ENCODE assay signal across 19 mouse cellular contexts in the genomic region with DNA sequence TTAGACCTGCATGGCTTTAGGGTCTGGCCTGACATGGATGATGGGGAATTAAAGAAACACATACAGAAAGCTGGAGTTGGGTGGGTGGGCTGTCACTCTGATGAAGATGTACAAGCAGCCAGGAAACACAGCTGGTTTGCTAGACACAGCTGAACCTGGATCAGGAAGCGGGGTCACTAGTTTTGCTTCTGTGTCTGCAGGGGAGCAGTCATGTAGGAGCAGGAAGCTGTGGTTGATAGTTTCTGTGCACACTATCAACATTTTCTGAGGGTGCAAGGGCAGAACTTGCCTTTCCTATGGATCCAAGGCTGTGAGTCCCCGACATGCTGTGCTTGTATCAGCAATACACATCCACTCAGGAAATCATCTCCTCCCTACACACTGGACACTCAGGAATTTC. TPM values are rescaled to one million over a fixed set of nuclear protein-coding genes. Genes with fewer than 3 reads are reported as not detected.
DNase-seq lines count a peak whose midpoint lies in the region; ATAC-seq and TF ChIP-seq lines count a peak whose summit lies in the region.
"Had no signal": no experiment of that assay in that cellular context is flagged by ENCODE, and none has a peak within 500 bp of the region (broad histone marks: within the 10 kb centered on the region; RNA-seq: fewer than 3 reads in every experiment).

No protein-coding gene starts in this region.

- peak; percentile 59 for ATAC-seq in megakaryocyte progenitor cell, adult 5-6 weeks (replicated peaks; ENCODE audit: poor library complexity)
- ATAC-seq in heart, embryonic 11.5 days (replicated peaks; ENCODE audit: insufficient number of reproducible peaks, low FRiP score, low TSS enrichment), result no peak
- ATAC-seq: forebrain, embryonic 14.5 days had no signal

- peak overlapping the region; percentile 12; the same call in 1 of the 2 replicates for H3K27ac ChIP-seq in bone marrow, adult 2 months (ENCODE audit: control insufficient read depth, insufficient read depth, low read depth, low read length, poor library complexity)
- no peak overlapping the region for H3K27ac ChIP-seq in heart, embryonic 11.5 days (ENCODE audit: low read depth, low read length)
- H3K27ac ChIP-seq: embryonic facial prominence, embryonic 15.5 days; heart, embryonic 15.5 days; hindbrain, embryonic 13.5 days; limb, embryonic 10.5 days; liver, embryonic 15.5 days had no signal

- TF ChIP-seq CTCF in bone marrow, adult 2 months (IDR thresholded peaks at IDR 0.05; ENCODE audit: control insufficient read depth, insufficient read depth, low read length), result no peak

- H3K9ac ChIP-seq in heart, embryonic 11.5 days (ENCODE audit: low read depth, low read length), result no peak overlapping the region
- H3K9ac ChIP-seq: embryonic facial prominence, embryonic 15.5 days; heart, embryonic 15.5 days; hindbrain, embryonic 13.5 days; liver, embryonic 15.5 days had no signal

- no peak overlapping the region for H3K4me2 ChIP-seq in heart, embryonic 11.5 days
- H3K4me2 ChIP-seq: embryonic facial prominence, embryonic 15.5 days; heart, embryonic 15.5 days; hindbrain, embryonic 13.5 days; liver, embryonic 15.5 days had no signal

- H3K27me3 ChIP-seq in heart, embryonic 11.5 days (ENCODE audit: control insufficient read depth, insufficient read depth, low read length), result no peaks in the 10 kb centered on the region
- H3K27me3 ChIP-seq: embryonic facial prominence, embryonic 15.5 days; heart, embryonic 15.5 days; hindbrain, embryonic 13.5 days had no signal

- WGBS in bone marrow, adult 2 months, result 11% methylated on average over 2 of the region's 2 CpGs
- 55% methylated on average over 2 of the region's 2 CpGs for WGBS in heart, embryonic 11.5 days (ENCODE audit: insufficient replicate concordance)

- H3K9me3 ChIP-seq in heart, embryonic 11.5 days (replicated peaks; ENCODE audit: control insufficient read depth, low read length), result no peaks in the 10 kb centered on the region
- H3K9me3 ChIP-seq: embryonic facial prominence, embryonic 15.5 days; heart, embryonic 15.5 days; hindbrain, embryonic 13.5 days; limb, embryonic 10.5 days; liver, embryonic 15.5 days had no signal

- peaks cover 1% of the 10 kb centered on the region; the same call in 1 of the 2 replicates for H3K4me1 ChIP-seq in bone marrow, adult 2 months (ENCODE audit: control insufficient read depth, insufficient read depth, low read length)
- peaks cover 14% of the 10 kb centered on the region for H3K4me1 ChIP-seq in heart, embryonic 11.5 days (ENCODE audit: control insufficient read depth, insufficient read depth, low read length)

- no peaks in the 10 kb centered on the region for H3K36me3 ChIP-seq in heart, embryonic 11.5 days (ENCODE audit: control insufficient read depth, insufficient read depth, low read length)
- H3K36me3 ChIP-seq: embryonic facial prominence, embryonic 15.5 days; heart, embryonic 15.5 days; hindbrain, embryonic 13.5 days; limb, embryonic 10.5 days; liver, embryonic 15.5 days had no signal

- no peak for TF ChIP-seq POLR2A in bone marrow, adult 2 months (IDR thresholded peaks at IDR 0.05; ENCODE audit: borderline replicate concordance, control insufficient read depth, low read depth, low read length)

- H3K4me3 ChIP-seq in bone marrow, adult 2 months (replicated peaks; ENCODE audit: control insufficient read depth, low read depth, low read length), result no peak overlapping the region
- no peak overlapping the region for H3K4me3 ChIP-seq in heart, embryonic 11.5 days (ENCODE audit: low read depth, low read length)
- H3K4me3 ChIP-seq: embryonic facial prominence, embryonic 15.5 days; heart, embryonic 15.5 days; hindbrain, embryonic 13.5 days; limb, embryonic 10.5 days; liver, embryonic 15.5 days had no signal

- peak; percentile 47 for DNase-seq in CD4-positive, CD25-positive, alpha-beta regulatory T cell, adult 2 months (ENCODE audit: low read depth, low spot score)
- DNase-seq in thymus, postnatal 25 days, result peak; percentile 60
- DNase-seq in heart, postnatal 25 days (ENCODE audit: low spot score), result no peak
- DNase-seq in left cerebral cortex, postnatal 10 days (ENCODE audit: extremely low spot score in 1 of 2, low spot score in 2 of 2), result no peak
- DNase-seq: adrenal gland, adult 2 months; cerebellum, adult 11-12 months; heart, adult 11 months; kidney, adult 11 months; lung, postnatal 14 days; midbrain, embryonic 14.5 days had no signal

- intact Hi-C loops in heart, postnatal 25 days (cut with DNase I), result no loop called here
- intact Hi-C loops in left cerebral cortex, postnatal 10 days (cut with DNase I), result no loop called here

RNA-seq across cellular contexts. Expression of a gene that starts 5.4 kb away (rescaled TPM):
- polyA plus RNA-seq in bone marrow, adult 2 months (2011; ENCODE audit: insufficient read depth, insufficient read length, low replicate concordance, missing spikeins), result 177 and 217 TPM in 2 replicates
- 67.8 and 83.7 TPM in 2 replicates for total RNA-seq in megakaryocyte progenitor cell, adult 5-6 weeks (2015)
- 80.5 and 109 TPM in 2 replicates for total RNA-seq in megakaryocyte progenitor cell, adult 5-6 weeks (2017)
- polyA plus RNA-seq in heart, embryonic 11.5 days (2014; fragmentation: Nextera tagmentation; extraction: Ambion mirVana), result 53.6 and 59.7 TPM in 2 replicates
- total RNA-seq in heart, postnatal 25 days (2021), result 10 to 100 TPM; 40.3 to 44.7 TPM
- total RNA-seq in left cerebral cortex, postnatal 10 days (2021), result 100 to 1,000 TPM in 1 of 2 experiments, 10 to 100 TPM in 1; 99.7 to 101 TPM

RNA-seq across cellular contexts. Expression of a gene that starts 5.8 kb away (rescaled TPM):
- 42.0 and 51.5 TPM in 2 replicates for polyA plus RNA-seq in bone marrow, adult 2 months (2011; ENCODE audit: insufficient read depth, insufficient read length, low replicate concordance, missing spikeins)
- total RNA-seq in megakaryocyte progenitor cell, adult 5-6 weeks (2015), result 56.6 and 59.6 TPM in 2 replicates
- 20.7 and 26.0 TPM in 2 replicates for total RNA-seq in megakaryocyte progenitor cell, adult 5-6 weeks (2017)
- polyA plus RNA-seq in heart, embryonic 11.5 days (2014; fragmentation: Nextera tagmentation; extraction: Ambion mirVana), result 36.8 and 46.7 TPM in 2 replicates
- 10 to 100 TPM; 14.0 to 14.9 TPM for total RNA-seq in heart, postnatal 25 days (2021)
- total RNA-seq in left cerebral cortex, postnatal 10 days (2021), result 10 to 100 TPM; 26.2 to 29.1 TPM

RNA-seq across cellular contexts. Expression of a gene that starts 25.2 kb away (rescaled TPM):
- 36.1 and 52.2 TPM in 2 replicates for polyA plus RNA-seq in bone marrow, adult 2 months (2011; ENCODE audit: insufficient read depth, insufficient read length, low replicate concordance, missing spikeins)
- total RNA-seq in megakaryocyte progenitor cell, adult 5-6 weeks (2015), result 88.6 and 94.0 TPM in 2 replicates
- 180 and 221 TPM in 2 replicates for total RNA-seq in megakaryocyte progenitor cell, adult 5-6 weeks (2017)
- 64.1 and 65.4 TPM in 2 replicates for polyA plus RNA-seq in heart, embryonic 11.5 days (2014; fragmentation: Nextera tagmentation; extraction: Ambion mirVana)
- 10 to 100 TPM; 14.9 to 16.6 TPM for total RNA-seq in heart, postnatal 25 days (2021)
- total RNA-seq in left cerebral cortex, postnatal 10 days (2021), result 10 to 100 TPM; 34.6 to 37.3 TPM

RNA-seq across cellular contexts. Expression of a gene that starts 47.2 kb away (rescaled TPM):
- polyA plus RNA-seq in bone marrow, adult 2 months (2011; ENCODE audit: insufficient read depth, insufficient read length, low replicate concordance, missing spikeins), result 1.2 and 1.9 TPM in 2 replicates
- total RNA-seq in megakaryocyte progenitor cell, adult 5-6 weeks (2015), result 0.49 and 1.1 TPM in 2 replicates
- total RNA-seq in megakaryocyte progenitor cell, adult 5-6 weeks (2017), result 5.9 and 7.1 TPM in 2 replicates
- polyA plus RNA-seq in heart, embryonic 11.5 days (2014; fragmentation: Nextera tagmentation; extraction: Ambion mirVana), result 3.0 and 3.6 TPM in 2 replicates
- 1 to 10 TPM; 6.2 to 7.0 TPM for total RNA-seq in heart, postnatal 25 days (2021)
- 1 to 10 TPM; 3.3 to 4.7 TPM for total RNA-seq in left cerebral cortex, postnatal 10 days (2021)

RNA-seq across cellular contexts. Expression of a gene that starts 52.2 kb away (rescaled TPM):
- 2.8 and 5.3 TPM in 2 replicates for polyA plus RNA-seq in bone marrow, adult 2 months (2011; ENCODE audit: insufficient read depth, insufficient read length, low replicate concordance, missing spikeins)
- 11.3 and 11.8 TPM in 2 replicates for total RNA-seq in megakaryocyte progenitor cell, adult 5-6 weeks (2015)
- 5.3 and 9.0 TPM in 2 replicates for total RNA-seq in megakaryocyte progenitor cell, adult 5-6 weeks (2017)
- polyA plus RNA-seq in heart, embryonic 11.5 days (2014; fragmentation: Nextera tagmentation; extraction: Ambion mirVana), result 9.6 and 11.9 TPM in 2 replicates
- total RNA-seq in heart, postnatal 25 days (2021), result 10 to 100 TPM; 14.8 to 16.0 TPM
- 10 to 100 TPM; 22.9 to 24.6 TPM for total RNA-seq in left cerebral cortex, postnatal 10 days (2021)

Comparison
In these comparisons a context has a peak if more than half of its experiments do, and no peak if none do; other contexts are left out.
1. DNase-seq: peak in CD4-positive, CD25-positive, alpha-beta regulatory T cell, adult 2 months (single experiment) and thymus, postnatal 25 days (single experiment); none in heart, postnatal 25 days (single experiment) and left cerebral cortex, postnatal 10 days (0 of 2).